Mouse (Mus musculus) spleen, adult 2 months (tissue): ENCODE measurements around the gene Gm32742. TPM values are rescaled to one million over a fixed set of nuclear protein-coding genes. Genes with fewer than 3 reads are reported as not detected.

ENCODE experiments used
- DNase-seq, 2 experiments: peaks; one replicate each; pipeline versions ENCODE4 v3.0.0 to v3.0.0-alpha.2; 2012 to 2021; ENCODE audit warnings: low spot score in 2 of 2, low read depth in 1 of 2
- H3K27ac ChIP-seq: fragments of 200-500 bp; 2 replicates; pipeline ENCODE4 v1.5.1; 2012; ENCODE audit warnings: low read length, inconsistent platforms; ENCODE audit not compliant: insufficient read depth
- H3K27me3 ChIP-seq: fragments of 200-500 bp; 2 replicates; pipeline ENCODE4 v1.6.1; 2012; ENCODE audit warnings: mild to moderate bottlenecking, moderate library complexity, low read length, inconsistent platforms; ENCODE audit not compliant: control insufficient read depth, insufficient read depth
- H3K36me3 ChIP-seq: fragments of 200-500 bp; 2 replicates; pipeline ENCODE4 v1.6.1; 2012; ENCODE audit warnings: mild to moderate bottlenecking, low read length, inconsistent platforms; ENCODE audit not compliant: control insufficient read depth, insufficient read depth
- H3K4me1 ChIP-seq: fragments of 200-500 bp; 2 replicates; pipeline ENCODE4 v1.6.1; 2011; ENCODE audit warnings: inconsistent platforms; ENCODE audit not compliant: control insufficient read depth, insufficient read depth, insufficient read length
- H3K4me3 ChIP-seq: fragments of 200-500 bp; 2 replicates; pipeline ENCODE4 v1.5.1; 2011; ENCODE audit warnings: mild to moderate bottlenecking, inconsistent platforms; ENCODE audit not compliant: insufficient read depth, insufficient read length; ENCODE audit errors: extremely low read depth
- CTCF ChIP-seq: fragments of 200-500 bp; IDR thresholded peaks from 2 replicates; pipeline ENCODE4 v1.5.1; 2011; ENCODE audit warnings: mild to moderate bottlenecking, inconsistent platforms; ENCODE audit not compliant: insufficient read depth, insufficient read length, insufficient replicate concordance; ENCODE audit errors: extremely low read depth
- POLR2A ChIP-seq: fragments of 200-500 bp; IDR thresholded peaks from 2 replicates; pipeline ENCODE4 v1.6.1; 2011; ENCODE audit warnings: low read depth, low read length, inconsistent platforms
- WGBS: fragments of 180-500 bp; shearing (Covaris S2); methylation state at CpG from one replicate; pipeline ENCODE4 v1.1.7; 2018; 5-methylcytosine and 5-hydroxymethylcytosine counted together
- polyA plus RNA-seq: library from polyadenylated mRNA; depleted of rRNA; stranded (reverse); fragments of >200 nt; gene quantifications from 2 replicates; pipeline ENCODE4 v1.2.3, GENCODE M21; 2012; rRNA removed

The Gm32742 gene
- polyA plus RNA-seq, 1 experiment = 0.06 TPM

DNA sequence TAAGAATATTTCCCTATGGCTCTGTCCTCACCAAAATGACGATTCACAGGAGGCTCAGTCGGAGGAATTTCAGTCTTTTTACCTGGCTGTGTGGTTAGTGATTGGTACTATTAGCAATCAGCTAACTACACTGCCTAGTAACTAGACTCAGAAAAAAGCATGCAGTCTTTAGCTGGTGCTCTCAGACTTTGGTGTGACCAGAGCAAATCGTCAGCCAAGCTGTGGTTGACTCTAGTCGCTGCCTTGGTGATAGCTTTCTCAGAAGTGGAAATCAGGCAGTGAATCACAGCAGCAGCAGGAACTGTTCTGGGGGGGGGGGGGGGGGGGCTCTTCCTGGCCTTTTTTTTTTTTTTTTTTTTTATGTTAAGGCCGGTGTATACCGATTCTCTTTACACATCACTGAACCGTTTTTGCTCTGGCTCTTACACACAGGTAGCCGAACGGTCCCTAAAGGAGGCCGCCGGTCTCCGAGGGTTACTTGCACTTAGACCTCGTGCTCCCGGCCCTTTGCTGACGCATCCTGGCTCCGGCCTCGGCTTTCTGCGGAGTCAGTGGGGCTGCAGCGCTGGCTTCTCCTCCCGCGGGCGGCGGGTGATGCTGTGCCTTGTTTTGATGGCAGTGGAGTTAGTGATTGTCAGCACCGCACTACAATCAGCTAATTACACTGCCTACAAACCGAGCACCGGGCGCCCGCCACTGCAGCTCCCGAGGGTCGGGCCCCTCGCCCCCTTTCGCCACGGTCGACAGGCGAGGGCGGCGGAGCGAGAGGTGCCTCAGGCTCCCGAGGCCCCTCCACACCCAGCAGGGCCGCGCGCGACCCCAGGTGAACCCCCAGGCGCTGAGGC, 62.1 kb downstream of the Gm32742 start:
- 2% methylated on average over 44 of the region's 44 CpGs for WGBS
- H3K4me3 ChIP-seq = peak overlapping the region; percentile 7; the same call in 1 of the 2 replicates
- TF ChIP-seq CTCF (no peak), POLR2A (no peak)
- no peaks in the 10 kb centered on the region; the same call in 1 of the 2 replicates for H3K4me1 ChIP-seq
- H3K27me3 ChIP-seq = peaks cover 17% of the 10 kb centered on the region
- no peak overlapping the region for H3K27ac ChIP-seq
- no peaks in the 10 kb centered on the region for H3K36me3 ChIP-seq
- no peak for DNase-seq

DNA sequence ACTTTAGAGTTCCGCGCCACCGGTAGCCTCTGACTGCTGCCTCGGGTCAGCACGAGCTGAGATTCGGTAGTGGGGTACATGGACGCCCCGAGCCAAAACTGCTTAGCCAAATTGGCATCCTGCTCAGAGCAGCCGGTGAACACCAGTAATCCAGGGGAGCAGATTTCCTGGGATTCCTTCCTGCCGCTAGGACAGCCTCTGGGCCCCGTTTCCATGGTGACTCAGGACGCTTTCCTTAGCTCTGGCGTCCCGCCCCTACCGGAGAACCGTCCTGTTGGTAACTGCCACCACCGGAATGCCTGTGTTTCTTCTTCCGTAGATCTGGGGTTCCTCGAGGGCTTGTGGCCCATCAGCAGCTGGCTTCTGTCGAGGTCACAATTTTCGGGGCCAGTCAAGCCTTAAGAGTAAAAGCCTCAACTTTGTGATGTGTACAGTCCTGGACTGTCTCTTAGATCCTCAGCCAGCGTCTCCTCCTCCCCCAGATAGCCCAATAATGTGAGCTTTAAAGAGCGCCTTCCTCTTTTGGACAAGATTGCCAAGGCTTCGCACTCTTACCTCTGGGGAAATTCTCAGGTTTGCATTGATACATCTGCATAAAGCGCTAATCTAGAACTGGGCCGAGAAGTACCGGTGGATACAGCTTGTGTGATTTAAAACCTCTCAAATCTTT, 63.4 kb downstream of the Gm32742 start, which contains the start of gene 4833427G06Rik:
Gene 4833427G06Rik (minus strand): TSS at position 323 of the 670 bp plus-strand sequence.
- 10% methylated on average over 27 of the region's 27 CpGs for WGBS
- no peaks in the 10 kb centered on the region for H3K36me3 ChIP-seq
- peaks cover 17% of the 10 kb centered on the region for H3K27me3 ChIP-seq
- no peak for TF ChIP-seq CTCF
- no peak for TF ChIP-seq POLR2A
- H3K4me1 ChIP-seq = no peaks in the 10 kb centered on the region; the same call in 1 of the 2 replicates
- no peak within 1 kb of the TSS for H3K27ac ChIP-seq
- no peak within 1 kb of the TSS; the same call in 1 of the 2 replicates for H3K4me3 ChIP-seq
- DNase-seq = no peak

DNA sequence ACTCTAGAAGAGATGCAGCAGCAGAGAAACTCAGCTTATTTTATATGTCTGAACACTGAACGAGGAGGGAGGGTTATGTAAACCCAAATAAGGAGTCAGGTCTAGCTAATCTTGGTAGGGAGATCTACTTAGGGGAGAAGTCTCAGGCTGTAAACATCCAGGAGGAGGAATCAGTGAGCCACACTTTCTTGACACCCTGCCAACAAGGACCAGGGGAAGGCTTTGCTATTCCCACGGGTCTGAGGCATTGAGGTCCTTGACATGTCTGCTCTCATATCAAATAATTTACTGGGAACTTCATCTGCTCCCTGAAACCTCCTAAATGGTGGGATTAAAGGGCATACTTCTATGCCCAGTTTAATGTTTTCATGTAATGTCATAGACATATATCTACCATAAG, 69.0 kb downstream of the Gm32742 start:
- no peaks in the 10 kb centered on the region for H3K4me1 ChIP-seq
- H3K27ac ChIP-seq = no peak overlapping the region
- TF ChIP-seq POLR2A = no peak
- no peak for TF ChIP-seq CTCF
- H3K36me3 ChIP-seq = no peaks in the 10 kb centered on the region
- no peak overlapping the region for H3K4me3 ChIP-seq
- H3K27me3 ChIP-seq = no peaks in the 10 kb centered on the region
- DNase-seq = no peak
- 47% methylated on average over 2 of the region's 2 CpGs for WGBS

DNA sequence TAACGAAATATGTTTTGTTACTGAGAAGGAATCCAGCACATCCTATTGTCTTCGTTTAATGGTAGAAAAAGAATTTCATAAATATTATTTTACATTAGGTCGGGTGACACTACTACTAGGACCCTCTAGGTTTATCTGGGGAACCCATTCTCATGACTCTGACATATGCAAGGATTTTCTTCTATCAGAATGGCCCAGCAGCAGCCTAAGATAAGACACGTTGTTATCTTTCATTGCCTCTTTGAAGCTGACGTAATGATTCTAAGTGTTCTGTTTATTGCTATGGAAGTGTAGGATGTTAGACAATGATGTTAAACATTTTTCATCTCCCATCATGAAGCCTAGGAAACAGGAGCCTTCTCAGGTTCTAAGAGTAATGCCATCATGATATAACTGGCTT, 71.6 kb downstream of the Gm32742 start:
- Histone ChIP-seq H3K27me3 (no peaks in the 10 kb centered on the region), H3K27ac (no peak overlapping the region), H3K4me3 (no peak overlapping the region), H3K36me3 (no peaks in the 10 kb centered on the region), H3K4me1 (no peaks in the 10 kb centered on the region)
- TF ChIP-seq CTCF = no peak
- TF ChIP-seq POLR2A = no peak
- 80% methylated on average over 5 of the region's 5 CpGs for WGBS
- DNase-seq = no peak

DNA sequence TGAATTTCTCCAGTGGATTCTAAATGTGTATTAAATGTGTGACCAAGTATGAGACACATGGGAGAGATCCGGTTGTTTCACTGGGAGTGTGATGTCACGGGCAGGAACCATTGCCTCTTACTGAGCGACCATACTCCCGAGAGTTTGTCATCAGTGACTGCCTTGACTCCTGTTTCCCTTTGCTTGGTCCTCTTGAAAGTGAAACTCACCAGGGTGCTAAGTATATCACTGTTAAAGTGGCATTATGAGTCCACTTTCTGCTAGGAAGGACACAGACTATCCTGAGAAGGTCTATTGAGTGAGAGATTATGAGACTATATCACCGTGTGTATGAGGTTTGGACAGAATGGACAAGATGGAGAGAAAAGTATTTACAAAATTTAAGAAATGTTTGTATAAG, 83.7 kb downstream of the Gm32742 start:
- no peaks in the 10 kb centered on the region for H3K36me3 ChIP-seq
- no peaks in the 10 kb centered on the region for H3K27me3 ChIP-seq
- 79% methylated on average over 5 of the region's 5 CpGs for WGBS
- DNase-seq = no peak
- no peak overlapping the region for H3K27ac ChIP-seq
- TF ChIP-seq CTCF (no peak), POLR2A (no peak)
- H3K4me3 ChIP-seq = no peak overlapping the region
- H3K4me1 ChIP-seq = no peaks in the 10 kb centered on the region

Other genes starting within 250 kb of the Gm32742 start
- gene Sik2, start 156.4 kb downstream of the Gm32742 start, polyA plus RNA-seq = 12.5 and 19.4 TPM in 2 replicates
- gene Btg4, start 104.6 kb downstream of the Gm32742 start, polyA plus RNA-seq = not detected in 2 replicates
- 0.85 and 1.8 TPM in 2 replicates for gene Layn, start 88.4 kb downstream of the Gm32742 start, polyA plus RNA-seq
- not detected in 2 replicates for gene 4833427G06Rik, start 63.4 kb downstream of the Gm32742 start, polyA plus RNA-seq
- gene Pou2af1, start 48.2 kb upstream of the Gm32742 start, polyA plus RNA-seq = 171 and 264 TPM in 2 replicates
- 0.46 and 0.83 TPM in 2 replicates for gene Colca2, start 113.1 kb upstream of the Gm32742 start, polyA plus RNA-seq
- 7.4 and 16.4 TPM in 2 replicates for gene 1810046K07Rik, start 163.4 kb upstream of the Gm32742 start, polyA plus RNA-seq